Mouse (Mus musculus) MEL (cell line): ENCODE measurements around the gene Myo1c.

ENCODE experiments used
- CTCF ChIP-seq, 3 experiments: IDR thresholded peaks in 2 of 3; conservative IDR thresholded peaks in 1 of 3; 2 replicates each; pipeline ENCODE4 v1.5.1; 2011 to 2012; ENCODE audit warnings: low read length in 3 of 3, low read depth in 2 of 3, mild to moderate bottlenecking in 2 of 3, improper control_type of control experiment in 1 of 3, inconsistent platforms in 1 of 3, mixed read lengths in 1 of 3, moderate library complexity in 1 of 3; ENCODE audit not compliant: control insufficient read depth in 1 of 3, insufficient read depth in 1 of 3, poor library complexity in 1 of 3, severe bottlenecking in 1 of 3
- E2F4 ChIP-seq: IDR thresholded peaks from 2 replicates; pipeline ENCODE4 v1.6.1; 2011; ENCODE audit warnings: low read depth, low read length, improper control_type of control experiment, borderline replicate concordance
- GATA1 ChIP-seq: IDR thresholded peaks from 2 replicates; pipeline ENCODE4 v1.6.1; 2011; ENCODE audit warnings: low read depth, low read length, improper control_type of control experiment
- MYC ChIP-seq: IDR thresholded peaks from 2 replicates; pipeline ENCODE4 v1.6.1; 2011; ENCODE audit warnings: low read depth, mild to moderate bottlenecking, low read length, improper control_type of control experiment, moderate library complexity
- POLR2A ChIP-seq, 2 experiments: IDR thresholded peaks; 2 replicates each; pipeline ENCODE4 v1.6.1; 2011 to 2012; ENCODE audit warnings: low read length in 2 of 2, mild to moderate bottlenecking in 2 of 2, control low read depth in 1 of 2, improper control_type of control experiment in 1 of 2, low read depth in 1 of 2, moderate library complexity in 1 of 2; ENCODE audit not compliant: control insufficient read depth in 1 of 2, insufficient read depth in 1 of 2, poor library complexity in 1 of 2
- RCOR1 ChIP-seq: IDR thresholded peaks from 2 replicates; pipeline ENCODE4 v1.6.1; 2012; ENCODE audit warnings: low read depth, mild to moderate bottlenecking, inconsistent platforms, low read length, improper control_type of control experiment
- TBP ChIP-seq: IDR thresholded peaks from 2 replicates; pipeline ENCODE4 v1.8.0; 2011; ENCODE audit warnings: low read depth, low read length, improper control_type of control experiment
- TCF12 ChIP-seq: IDR thresholded peaks from 2 replicates; pipeline ENCODE4 v1.6.1; 2014; ENCODE audit warnings: low read depth, mild to moderate bottlenecking, inconsistent platforms, low read length, improper control_type of control experiment, moderate library complexity
- UBTF ChIP-seq: IDR thresholded peaks from 2 replicates; pipeline ENCODE4 v1.6.1; 2012; ENCODE audit warnings: low read depth, mild to moderate bottlenecking, inconsistent platforms, low read length, improper control_type of control experiment, moderate library complexity, borderline replicate concordance; ENCODE audit not compliant: insufficient read depth
- USF2 ChIP-seq, 2 experiments: IDR thresholded peaks; 2 replicates each; pipeline ENCODE4 v1.6.1; 2011 to 2012; ENCODE audit warnings: improper control_type of control experiment in 2 of 2, low read length in 2 of 2, borderline replicate concordance in 1 of 2, inconsistent platforms in 1 of 2, low read depth in 1 of 2, mild to moderate bottlenecking in 1 of 2; ENCODE audit not compliant: insufficient read depth in 1 of 2
- ZMIZ1 ChIP-seq: IDR thresholded peaks from 2 replicates; pipeline ENCODE4 v1.6.1; 2012; ENCODE audit warnings: low read depth, mild to moderate bottlenecking, inconsistent platforms, low read length, improper control_type of control experiment, moderate library complexity

DNA sequence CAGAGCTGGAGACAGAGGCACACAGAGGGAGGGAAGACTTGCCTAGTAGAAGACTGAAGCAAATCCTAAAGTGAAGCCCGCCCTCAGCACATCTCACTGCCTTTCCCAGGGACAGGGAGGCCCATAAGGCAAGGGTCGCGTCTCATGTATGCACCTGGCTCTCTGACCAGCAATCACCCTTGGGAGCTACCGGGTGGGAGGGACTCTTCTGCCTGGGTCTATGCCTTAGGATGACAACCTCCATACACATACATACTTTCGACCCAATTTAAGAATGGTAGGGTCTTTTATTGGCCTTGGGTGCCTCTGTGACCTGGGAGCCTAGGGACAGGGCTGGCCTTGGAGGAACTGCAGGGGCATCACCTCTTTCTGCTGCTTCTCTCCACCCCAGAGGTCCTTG, 23.1 kb downstream of the Myo1c start:
- TF ChIP-seq MYC (no peak), UBTF (no peak), POLR2A (IDR thresholded peaks at IDR 0.05; ENCODE audit: control insufficient read depth in 1 of 2, insufficient read depth in 1 of 2, low read depth in 1 of 2, low read length in 2 of 2, poor library complexity in 1 of 2) (no peak), USF2 (IDR thresholded peaks at IDR 0.05; ENCODE audit: borderline replicate concordance in 1 of 2, insufficient read depth in 1 of 2, low read depth in 1 of 2, low read length in 2 of 2) (no peak), CTCF (IDR thresholded peaks at IDR 0.05 in 2 of 3, conservative IDR thresholded peaks at IDR 0.05 in 1 of 3; ENCODE audit: control insufficient read depth in 1 of 3, insufficient read depth in 1 of 3, low read depth in 2 of 3, low read length in 3 of 3, poor library complexity in 1 of 3, severe bottlenecking in 1 of 3) (no peak), TBP (no peak), GATA1 (no peak), RCOR1 (no peak), ZMIZ1 (no peak), E2F4 (no peak), TCF12 (no peak)
